Mouse (Mus musculus) kidney, adult 11 months (tissue): ENCODE results near the gene Impdh1.
"Not testable (repeated sequence)": the region's sequence is repeated elsewhere in the genome, so short reads cannot be mapped to it uniquely, and the experiment has no call there.

Experiments used
- DNase-seq: peaks from one replicate; pipeline ENCODE4 v3.0.0; 2022

The Impdh1 gene

GRCm38 (mm10) chr6:29178888-29179658, 37.1 kb downstream of the Impdh1 start, which contains the start of gene Prrt4:
Gene Prrt4, minus strand, starts transcription at chr6:29179584.
- peak; percentile 15 for DNase-seq

- no peak for DNase-seq
These were observed 38.0 kb downstream of the Impdh1 start for GRCm38 (mm10) chr6:29177901-29178879.

GRCm38 (mm10) chr6:29175113-29175512, 41.1 kb downstream of the Impdh1 start:
- no peak for DNase-seq

- no peak for DNase-seq
These were observed 41.8 kb downstream of the Impdh1 start for GRCm38 (mm10) chr6:29174368-29174767.

- peak; percentile 62 for DNase-seq
These were observed 45.2 kb downstream of the Impdh1 start for GRCm38 (mm10) chr6:29170952-29171388.

GRCm38 (mm10) chr6:29170063-29170921, 45.9 kb downstream of the Impdh1 start:
- DNase-seq = no peak

GRCm38 (mm10) chr6:29169675-29170062, 46.5 kb downstream of the Impdh1 start:
- DNase-seq = no peak

GRCm38 (mm10) chr6:29168871-29169270, 47.3 kb downstream of the Impdh1 start:
- no peak for DNase-seq

- DNase-seq = no peak
These were observed 50.0 kb downstream of the Impdh1 start for GRCm38 (mm10) chr6:29166196-29166595.

GRCm38 (mm10) chr6:29164314-29165244, 51.6 kb downstream of the Impdh1 start, which contains the start of gene Rbm28:
Gene Rbm28, minus strand, starts transcription at chr6:29165006.
- peak; percentile 83 for DNase-seq

- DNase-seq = not testable (repeated sequence)
These were observed 54.9 kb downstream of the Impdh1 start for GRCm38 (mm10) chr6:29161291-29161690.

GRCm38 (mm10) chr6:29160786-29161185, 55.4 kb downstream of the Impdh1 start:
- no peak for DNase-seq

- no peak for DNase-seq
These were observed 59.8 kb downstream of the Impdh1 start for GRCm38 (mm10) chr6:29156326-29156725.
